Mouse (Mus musculus) liver, embryonic 14.5 days (tissue): Measurements from ENCODE around the gene Vps13d. TPM values are rescaled to one million over a fixed set of nuclear protein-coding genes. Genes with fewer than 3 reads are reported as not detected.

Experiments
- ATAC-seq: fragments of 200-750 bp; cut with Nextera tagmentation; 2 replicates; pipeline ENCODE4 v1.8.0; 2017; ENCODE audit warnings: moderate number of reproducible peaks, mild to moderate bottlenecking, moderate library complexity; ENCODE audit not compliant: insufficient read depth
- DNase-seq, 3 experiments: peaks; one replicate each; pipeline ENCODE4 v3.0.0-alpha.2; 2012 to 2013; ENCODE audit warnings: low read depth in 3 of 3, low spot score in 3 of 3
- H3K27ac ChIP-seq: fragments of 300-500 bp; sonication (generic); 2 replicates; pipeline ENCODE4 v1.5.1; 2014; ENCODE audit warnings: moderate library complexity, mild to moderate bottlenecking, control low read depth, inconsistent platforms
- H3K27me3 ChIP-seq: fragments of 300-500 bp; sonication (generic); 2 replicates; pipeline ENCODE4 v1.6.1; 2014; ENCODE audit warnings: mild to moderate bottlenecking, low read length, moderate library complexity; ENCODE audit not compliant: control insufficient read depth, insufficient read depth
- H3K36me3 ChIP-seq: fragments of 300-500 bp; sonication (generic); replicated peaks from 2 replicates; pipeline ENCODE4 v1.6.1; 2014; ENCODE audit warnings: low read depth; ENCODE audit not compliant: control insufficient read depth, insufficient read depth
- H3K4me1 ChIP-seq, 2 experiments: fragments of 200-500 bp in 1 of 2; fragments of 300-500 bp in 1 of 2; sonication (generic) in 1 of 2; replicated peaks; 2 replicates each; pipeline ENCODE4 v1.6.1; 2012 to 2014; ENCODE audit warnings: antibody characterized with exemption in 1 of 2, inconsistent platforms in 1 of 2, low read length in 1 of 2; ENCODE audit not compliant: control insufficient read depth in 2 of 2, insufficient read depth in 2 of 2
- H3K4me2 ChIP-seq: fragments of 300-500 bp; sonication (generic); 2 replicates; pipeline ENCODE4 v1.6.1; 2014; ENCODE audit warnings: low read depth, mild to moderate bottlenecking, control low read depth, moderate library complexity
- H3K4me3 ChIP-seq, 2 experiments: fragments of 200-500 bp in 1 of 2; fragments of 300-500 bp in 1 of 2; sonication (generic) in 1 of 2; 2 replicates each; pipeline ENCODE4 v1.5.1; 2012 to 2014; ENCODE audit warnings: low read depth in 2 of 2, low read length in 2 of 2, mild to moderate bottlenecking in 2 of 2, control low read depth in 1 of 2, inconsistent platforms in 1 of 2, moderate library complexity in 1 of 2; ENCODE audit not compliant: insufficient read depth in 1 of 2
- H3K9ac ChIP-seq: fragments of 300-500 bp; sonication (generic); replicated peaks from 2 replicates; pipeline ENCODE4 v1.6.1; 2014; ENCODE audit warnings: mild to moderate bottlenecking, control low read depth, moderate library complexity
- H3K9me3 ChIP-seq: fragments of 300-500 bp; sonication (generic); 2 replicates; pipeline ENCODE4 v1.6.1; 2016; ENCODE audit warnings: low read length, mixed read lengths; ENCODE audit not compliant: control insufficient read depth
- CTCF ChIP-seq: IDR thresholded peaks from 2 replicates; pipeline ENCODE4 v1.5.1; 2016; ENCODE audit warnings: antibody characterized with exemption, low read depth, control low read depth
- EP300 ChIP-seq: IDR thresholded peaks from 2 replicates; pipeline ENCODE4 v1.6.1; 2016; ENCODE audit warnings: antibody characterized with exemption, low read depth
- WGBS: fragments of 180-500 bp; shearing (Covaris S2); extraction: QIAGEN DNeasy Blood & Tissue Kit; methylation state at CpG from one replicate; pipeline ENCODE4 v1.1.7; 2014; ENCODE audit not compliant: insufficient replicate concordance; 5-methylcytosine and 5-hydroxymethylcytosine counted together
- polyA plus RNA-seq, 2 experiments: library from polyadenylated mRNA; depleted of rRNA in 1 of 2; stranded (reverse) in 1 of 2; unstranded in 1 of 2; fragments of >200 nt; fragmentation: Nextera tagmentation in 1 of 2; extraction: Ambion mirVana in 1 of 2; gene quantifications; 2 replicates each; pipeline versions ENCODE4 v1.2.1 to v1.2.3; 2012 to 2014

The Vps13d gene
- polyA plus RNA-seq, 2 experiments: 5.3 to 7.1 TPM

GRCm38 (mm10) chr4:145055792-145056191 is 139.0 kb downstream of the Vps13d start:
- no peaks in the 10 kb centered on the region for H3K9me3 ChIP-seq
- no peak for TF ChIP-seq CTCF
- TF ChIP-seq EP300: no peak
- H3K27ac ChIP-seq: no peak overlapping the region
- WGBS: 82% methylated on average over 3 of the region's 3 CpGs
- H3K4me1 ChIP-seq: peaks cover 3 to 10% of the 10 kb centered on the region in 2 experiments; a peak in 1 of 4 replicates
- H3K4me2 ChIP-seq: no peak overlapping the region
- no peaks in the 10 kb centered on the region for H3K27me3 ChIP-seq
- no peak overlapping the region for H3K9ac ChIP-seq
- no peak overlapping the region for H3K4me3 ChIP-seq
- no peak for DNase-seq
- ATAC-seq: no peak
- H3K36me3 ChIP-seq: peaks cover 20% of the 10 kb centered on the region

GRCm38 (mm10) chr4:145054369-145054768 is 140.4 kb downstream of the Vps13d start:
- Histone ChIP-seq H3K4me3 (no peak overlapping the region), H3K9me3 (no peaks in the 10 kb centered on the region), H3K27ac (no peak overlapping the region), H3K27me3 (no peaks in the 10 kb centered on the region), H3K9ac (no peak overlapping the region), H3K4me1 (peaks cover 10 to 20% of the 10 kb centered on the region in 2 experiments), H3K4me2 (no peak overlapping the region), H3K36me3 (peaks cover 16% of the 10 kb centered on the region)
- DNase-seq: no peak
- WGBS: 71% methylated on average over 3 of the region's 3 CpGs
- no peak for TF ChIP-seq CTCF
- TF ChIP-seq EP300: no peak
- no peak for ATAC-seq

- peaks cover 7 to 21% of the 10 kb centered on the region in 2 experiments for H3K4me1 ChIP-seq
- no peak overlapping the region for H3K4me2 ChIP-seq
- H3K27me3 ChIP-seq: no peaks in the 10 kb centered on the region
- no peak for DNase-seq
- ATAC-seq: no peak
- no peaks in the 10 kb centered on the region for H3K9me3 ChIP-seq
- WGBS: 75% methylated on average over 1 of the region's 1 CpGs
- H3K36me3 ChIP-seq: peaks cover 16% of the 10 kb centered on the region
- no peak overlapping the region for H3K9ac ChIP-seq
- H3K4me3 ChIP-seq: no peak overlapping the region
- TF ChIP-seq CTCF: no peak
- TF ChIP-seq EP300: no peak
- H3K27ac ChIP-seq: no peak overlapping the region
Observed at GRCm38 (mm10) chr4:145052697-145053096, 142.1 kb downstream of the Vps13d start.

GRCm38 (mm10) chr4:145052282-145052681 is 142.5 kb downstream of the Vps13d start:
- Histone ChIP-seq H3K27me3 (no peaks in the 10 kb centered on the region), H3K4me3 (no peak overlapping the region), H3K4me1 (peaks cover 7 to 21% of the 10 kb centered on the region in 2 experiments), H3K9ac (no peak overlapping the region), H3K4me2 (no peak overlapping the region), H3K36me3 (peaks cover 16% of the 10 kb centered on the region), H3K27ac (no peak overlapping the region), H3K9me3 (no peaks in the 10 kb centered on the region)
- DNase-seq: no peak
- no peak for ATAC-seq
- WGBS: 78% methylated on average over 3 of the region's 3 CpGs
- TF ChIP-seq EP300 (no peak), CTCF (no peak)

- Histone ChIP-seq H3K9ac (no peak overlapping the region), H3K9me3 (no peaks in the 10 kb centered on the region), H3K27ac (no peak overlapping the region), H3K27me3 (no peaks in the 10 kb centered on the region), H3K4me3 (no peak overlapping the region), H3K36me3 (peaks cover 12% of the 10 kb centered on the region), H3K4me2 (no peak overlapping the region), H3K4me1 (peaks cover 7 to 21% of the 10 kb centered on the region in 2 experiments)
- 83% methylated on average over 4 of the region's 4 CpGs for WGBS
- ATAC-seq (no peak), DNase-seq (no peak)
- no peak for TF ChIP-seq CTCF
- TF ChIP-seq EP300: no peak
Observed at GRCm38 (mm10) chr4:145051209-145051969, 143.4 kb downstream of the Vps13d start.
